Mouse (Mus musculus) heart, embryonic 11.5 days (tissue): ENCODE data around the gene Fkbp5. TPM values are rescaled to one million over a fixed set of nuclear protein-coding genes. Genes with fewer than 3 reads are reported as not detected.

Experiments used
- ATAC-seq: fragments of 200-750 bp; cut with Nextera tagmentation; replicated peaks from 2 replicates; pipeline ENCODE4 v1.8.0; 2017; ENCODE audit warnings: moderate library complexity; ENCODE audit not compliant: insufficient number of reproducible peaks, low FRiP score, low TSS enrichment
- H3K27ac ChIP-seq: fragments of 300-500 bp; sonication (generic); 2 replicates; pipeline ENCODE4 v1.5.1; 2014; ENCODE audit warnings: mild to moderate bottlenecking, low read depth, low read length
- H3K27me3 ChIP-seq: fragments of 300-500 bp; sonication (generic); 2 replicates; pipeline ENCODE4 v1.6.1; 2014; ENCODE audit warnings: mild to moderate bottlenecking, low read length, mixed read lengths; ENCODE audit not compliant: control insufficient read depth, insufficient read depth
- H3K36me3 ChIP-seq: fragments of 300-500 bp; sonication (generic); 2 replicates; pipeline ENCODE4 v1.6.1; 2014; ENCODE audit warnings: mild to moderate bottlenecking, low read length, moderate library complexity, mixed read lengths; ENCODE audit not compliant: control insufficient read depth, insufficient read depth
- H3K4me1 ChIP-seq: fragments of 300-500 bp; sonication (generic); 2 replicates; pipeline ENCODE4 v1.6.1; 2014; ENCODE audit warnings: low read length; ENCODE audit not compliant: control insufficient read depth, insufficient read depth
- H3K4me2 ChIP-seq: fragments of 300-500 bp; sonication (generic); 2 replicates; pipeline ENCODE4 v1.6.1; 2014; ENCODE audit warnings: mild to moderate bottlenecking, moderate library complexity
- H3K4me3 ChIP-seq: fragments of 300-500 bp; sonication (generic); 2 replicates; pipeline ENCODE4 v1.5.1; 2014; ENCODE audit warnings: low read depth, low read length
- H3K9ac ChIP-seq: fragments of 300-500 bp; sonication (generic); 2 replicates; pipeline ENCODE4 v1.6.1; 2014; ENCODE audit warnings: mild to moderate bottlenecking, low read depth, low read length, moderate library complexity
- H3K9me3 ChIP-seq: fragments of 300-500 bp; sonication (generic); replicated peaks from 2 replicates; pipeline ENCODE4 v1.6.1; 2016; ENCODE audit warnings: low read length; ENCODE audit not compliant: control insufficient read depth
- WGBS: fragments of 180-500 bp; shearing (Covaris S2); extraction: QIAGEN DNeasy Blood & Tissue Kit; methylation state at CpG from one replicate; pipeline ENCODE4 v1.1.7; 2014; ENCODE audit not compliant: insufficient replicate concordance; 5-methylcytosine and 5-hydroxymethylcytosine counted together
- polyA plus RNA-seq: library from polyadenylated mRNA; unstranded; fragments of >200 nt; fragmentation: Nextera tagmentation; extraction: Ambion mirVana; gene quantifications from 2 replicates; pipeline ENCODE4 v1.2.1, GENCODE M21; 2014

The Fkbp5 gene
- polyA plus RNA-seq, 1 experiment from 2014 or later: 5.8 TPM

- H3K27ac ChIP-seq: no peak overlapping the region
- H3K9ac ChIP-seq: no peak overlapping the region
- no peak overlapping the region for H3K4me2 ChIP-seq
- 79% methylated on average over 6 of the region's 6 CpGs for WGBS
- no peaks in the 10 kb centered on the region for H3K4me1 ChIP-seq
- H3K27me3 ChIP-seq: no peaks in the 10 kb centered on the region
- H3K4me3 ChIP-seq: no peak overlapping the region
- ATAC-seq: no peak
- H3K36me3 ChIP-seq: no peaks in the 10 kb centered on the region
- no peaks in the 10 kb centered on the region for H3K9me3 ChIP-seq
Observed at GRCm38 (mm10) chr17:28448225-28448624, 69.1 kb downstream of the Fkbp5 start.

- H3K9ac ChIP-seq: no peak overlapping the region
- no peaks in the 10 kb centered on the region for H3K4me1 ChIP-seq
- no peak overlapping the region for H3K4me2 ChIP-seq
- H3K9me3 ChIP-seq: no peaks in the 10 kb centered on the region
- no peak overlapping the region for H3K27ac ChIP-seq
- no peak for ATAC-seq
- 77% methylated on average over 7 of the region's 7 CpGs for WGBS
- no peak overlapping the region for H3K4me3 ChIP-seq
- no peaks in the 10 kb centered on the region for H3K36me3 ChIP-seq
- no peaks in the 10 kb centered on the region for H3K27me3 ChIP-seq
Observed at GRCm38 (mm10) chr17:28447789-28448188, 69.5 kb downstream of the Fkbp5 start.

- no peak overlapping the region for H3K27ac ChIP-seq
- no peaks in the 10 kb centered on the region for H3K9me3 ChIP-seq
- no peak overlapping the region for H3K4me3 ChIP-seq
- no peak overlapping the region for H3K4me2 ChIP-seq
- WGBS: 63% methylated on average over 5 of the region's 5 CpGs
- no peaks in the 10 kb centered on the region for H3K36me3 ChIP-seq
- H3K27me3 ChIP-seq: no peaks in the 10 kb centered on the region
- no peak overlapping the region for H3K9ac ChIP-seq
- H3K4me1 ChIP-seq: no peaks in the 10 kb centered on the region
- no peak for ATAC-seq
Observed at GRCm38 (mm10) chr17:28446820-28447168, 70.5 kb downstream of the Fkbp5 start.

DNA sequence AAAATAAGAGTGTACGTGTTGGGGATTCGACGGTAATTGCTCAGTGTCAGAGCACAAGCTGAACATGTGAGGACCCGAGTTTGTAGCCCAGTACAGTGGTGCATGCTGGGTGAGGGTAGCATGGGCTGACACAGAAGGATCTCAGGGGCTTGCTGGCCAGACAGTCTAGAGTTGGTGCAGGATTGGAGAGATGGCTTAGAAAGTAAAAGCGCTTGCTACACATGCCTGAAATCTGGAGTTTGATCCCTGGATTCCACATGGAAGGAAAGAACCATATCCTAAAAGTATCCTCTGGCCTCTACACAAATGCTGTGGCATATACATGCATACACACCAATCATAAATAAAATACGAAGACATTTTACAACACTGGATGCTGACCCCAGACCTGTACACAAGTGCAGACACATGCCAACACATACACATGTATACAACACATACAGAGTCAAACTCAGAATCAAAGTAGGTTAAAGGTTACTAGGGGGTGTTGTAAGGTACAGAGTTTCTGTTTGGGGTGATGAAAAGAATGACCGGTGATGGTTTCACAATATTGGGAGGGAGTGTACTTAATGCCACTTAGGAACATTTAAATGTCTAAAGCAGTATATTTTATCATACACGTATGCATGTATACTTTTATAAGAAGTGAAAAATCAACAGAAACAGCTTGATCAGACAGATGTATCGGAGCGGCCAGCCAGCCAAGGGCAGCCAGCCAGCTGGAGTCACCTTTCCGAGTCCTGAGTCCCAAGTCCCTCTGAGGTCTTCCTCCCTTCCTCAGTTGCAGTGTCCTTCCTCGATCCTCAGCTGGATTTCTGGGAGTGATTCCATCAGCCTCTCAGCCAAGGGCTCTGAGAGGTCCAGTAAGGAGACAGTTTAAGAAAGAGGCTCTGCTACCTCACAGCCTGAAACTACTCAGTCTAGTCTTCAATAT, 71.2 kb downstream of the Fkbp5 start:
- WGBS: 84% methylated on average over 12 of the region's 12 CpGs
- no peaks in the 10 kb centered on the region for H3K36me3 ChIP-seq
- ATAC-seq: no peak

GRCm38 (mm10) chr17:28442661-28443060, 74.7 kb downstream of the Fkbp5 start:
- 85% methylated on average over 6 of the region's 6 CpGs for WGBS
- no peak overlapping the region for H3K4me3 ChIP-seq
- H3K9me3 ChIP-seq: no peaks in the 10 kb centered on the region
- H3K27ac ChIP-seq: no peak overlapping the region
- no peak overlapping the region for H3K9ac ChIP-seq
- no peak overlapping the region for H3K4me2 ChIP-seq
- H3K4me1 ChIP-seq: no peaks in the 10 kb centered on the region
- no peaks in the 10 kb centered on the region for H3K36me3 ChIP-seq
- no peaks in the 10 kb centered on the region for H3K27me3 ChIP-seq
- ATAC-seq: no peak

More for the DNA sequence above, 71.2 kb downstream of the Fkbp5 start:
- Histone ChIP-seq H3K27ac (no peak overlapping the region), H3K9ac (no peak overlapping the region), H3K4me1 (no peaks in the 10 kb centered on the region), H3K27me3 (no peaks in the 10 kb centered on the region), H3K4me3 (no peak overlapping the region), H3K4me2 (no peak overlapping the region), H3K9me3 (no peaks in the 10 kb centered on the region)

DNA sequence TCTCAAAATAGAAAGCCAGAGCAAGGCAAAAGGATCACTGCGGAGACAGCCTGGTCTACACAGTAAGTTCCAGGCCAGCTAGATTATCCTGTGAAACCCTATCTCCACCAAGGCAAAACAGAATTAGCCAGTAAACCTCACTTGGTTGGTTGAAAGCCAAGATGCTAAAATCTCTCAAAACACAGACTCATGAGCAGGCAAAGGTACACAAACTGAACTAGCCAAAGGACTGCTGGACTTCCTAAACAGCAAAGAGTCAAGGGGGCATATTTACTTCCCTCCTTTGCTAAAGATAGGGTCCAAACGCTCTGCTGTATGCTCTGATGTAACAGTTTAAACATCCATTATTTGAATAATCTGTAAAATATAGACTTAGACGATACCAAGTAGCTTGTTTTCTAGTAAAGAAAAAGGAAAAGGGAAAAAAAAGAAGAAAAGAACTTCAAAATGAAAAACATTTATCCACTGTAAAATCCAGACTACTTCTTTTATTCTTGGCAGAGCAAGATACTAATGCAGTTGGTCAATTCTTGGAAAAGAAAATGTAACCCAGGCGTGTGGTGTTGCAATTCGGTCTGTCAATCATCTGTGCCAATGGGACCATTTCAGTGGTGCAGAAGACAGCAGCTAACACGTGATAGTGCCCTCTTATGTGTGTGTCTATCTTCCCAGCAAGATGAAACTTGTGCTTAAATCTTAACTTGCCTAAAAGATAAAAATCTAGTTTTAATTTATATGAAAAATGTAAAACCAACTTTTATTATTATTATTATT, 78.8 kb downstream of the Fkbp5 start:
- WGBS: 85% methylated on average over 6 of the region's 6 CpGs
- no peak overlapping the region for H3K4me3 ChIP-seq
- H3K4me2 ChIP-seq: no peak overlapping the region
- ATAC-seq: no peak
- no peak overlapping the region for H3K9ac ChIP-seq
- no peaks in the 10 kb centered on the region for H3K4me1 ChIP-seq
- no peak overlapping the region for H3K27ac ChIP-seq
- no peaks in the 10 kb centered on the region for H3K27me3 ChIP-seq
- no peaks in the 10 kb centered on the region for H3K36me3 ChIP-seq
- H3K9me3 ChIP-seq: no peaks in the 10 kb centered on the region

- no peak for ATAC-seq
- Histone ChIP-seq H3K4me3 (no peak overlapping the region), H3K4me1 (no peaks in the 10 kb centered on the region), H3K4me2 (no peak overlapping the region), H3K36me3 (no peaks in the 10 kb centered on the region), H3K9me3 (no peaks in the 10 kb centered on the region), H3K9ac (no peak overlapping the region), H3K27me3 (no peaks in the 10 kb centered on the region), H3K27ac (no peak overlapping the region)
- WGBS: 75% methylated on average over 2 of the region's 2 CpGs
Observed at GRCm38 (mm10) chr17:28437938-28438337, 79.4 kb downstream of the Fkbp5 start.

- H3K4me1 ChIP-seq: no peaks in the 10 kb centered on the region
- H3K27ac ChIP-seq: no peak overlapping the region
- no peaks in the 10 kb centered on the region for H3K9me3 ChIP-seq
- no peak overlapping the region for H3K4me3 ChIP-seq
- H3K9ac ChIP-seq: no peak overlapping the region
- H3K27me3 ChIP-seq: no peaks in the 10 kb centered on the region
- no peak for ATAC-seq
- no peak overlapping the region for H3K4me2 ChIP-seq
- 77% methylated on average over 5 of the region's 5 CpGs for WGBS
- H3K36me3 ChIP-seq: no peaks in the 10 kb centered on the region
Observed at GRCm38 (mm10) chr17:28434921-28435485, 82.3 kb downstream of the Fkbp5 start.
